Mouse (Mus musculus): ENCODE measurements at regions not wholly inside any gene's neighbourhood (a gene's known extent, or its start where the extent isn't known, plus 50 kb on each side); places are given as distances from the start of the nearest gene placed in this dataset.

DNA sequence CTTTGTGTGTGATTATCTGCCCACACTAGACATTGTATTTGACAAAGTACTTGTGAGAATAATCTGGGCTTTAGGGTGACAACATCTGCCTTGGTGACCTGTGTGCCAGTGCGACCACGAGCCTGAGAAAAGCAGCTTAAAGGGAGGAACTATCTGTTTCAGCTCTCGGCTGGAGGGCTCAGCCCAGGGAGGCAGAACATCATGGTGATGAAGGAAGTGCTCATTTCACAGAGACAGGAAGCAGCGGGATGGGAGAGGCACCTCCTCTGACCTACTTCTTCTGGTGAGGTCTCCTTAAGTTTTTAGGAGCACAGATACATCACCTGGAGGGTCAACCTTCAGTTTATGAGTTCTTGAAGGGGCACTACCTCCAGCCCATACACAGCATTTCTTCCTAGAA, 89.8 kb downstream of the Kif26a start:
- no peak for DNase-seq

DNA sequence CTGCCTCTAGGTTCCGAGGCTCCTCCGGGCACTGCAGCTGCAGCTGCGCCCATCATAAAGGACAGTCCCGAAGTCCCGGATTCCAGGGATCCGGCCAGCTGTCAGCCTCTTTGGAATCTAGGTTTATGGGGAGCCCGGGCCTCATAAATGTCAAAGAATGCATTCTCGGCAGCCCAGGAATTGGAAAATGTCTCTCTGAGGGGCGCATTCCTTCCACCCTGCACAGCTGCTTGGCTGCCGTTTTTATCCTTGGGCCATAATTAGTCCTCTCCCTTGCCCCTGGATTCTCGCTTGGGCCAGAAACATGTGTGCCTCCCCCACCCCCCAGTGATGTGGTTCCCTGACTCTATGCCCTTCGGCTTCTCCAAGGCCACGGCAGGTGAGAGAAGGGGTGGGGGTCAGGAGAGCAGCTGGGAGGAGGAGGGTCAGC, 91.1 kb downstream of the Kif26a start:
- DNase-seq, result no peak

DNA sequence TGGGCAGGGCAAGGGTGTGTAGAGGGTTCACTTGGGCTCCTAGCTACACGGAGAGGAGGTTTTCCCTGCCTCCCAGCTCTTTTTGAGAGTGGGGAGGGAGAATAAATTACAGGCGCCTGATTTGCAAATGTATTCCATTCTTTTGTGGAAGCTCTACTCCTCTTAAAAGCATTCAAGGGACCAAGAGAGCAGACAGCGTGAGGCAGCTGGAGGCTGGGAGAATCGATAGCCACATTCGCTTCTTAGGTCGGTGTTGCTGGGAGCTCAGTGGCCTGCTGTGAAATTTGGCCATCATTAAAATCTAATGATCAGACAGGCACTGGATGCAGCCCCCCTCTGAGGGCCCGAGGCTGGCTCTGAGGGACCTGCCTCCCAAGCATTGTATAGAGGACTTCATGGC, 92.8 kb downstream of the Kif26a start:
- DNase-seq, result no peak

DNA sequence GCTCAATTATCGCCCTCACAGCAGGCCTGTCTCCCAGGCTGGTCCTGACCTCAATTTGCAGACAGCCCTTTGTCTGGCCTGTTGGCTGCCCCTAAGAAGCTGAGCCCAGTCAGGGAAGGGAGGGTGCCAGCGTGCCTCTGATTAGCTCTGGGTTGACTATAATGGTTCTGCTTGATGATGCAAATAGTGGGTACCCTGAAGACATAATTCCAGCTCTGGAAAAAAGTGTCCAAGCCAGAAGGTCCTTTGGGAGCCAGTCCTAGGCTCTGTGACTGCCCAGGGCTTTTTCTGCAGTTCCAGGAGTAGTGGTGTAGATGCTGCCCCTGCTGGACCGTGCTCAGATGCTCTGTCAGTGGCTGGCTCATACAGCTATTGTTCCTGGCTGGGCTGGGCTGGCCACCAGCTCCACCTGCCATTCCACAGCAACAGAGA, 95.7 kb downstream of the Kif26a start:
- no peak for DNase-seq

DNA sequence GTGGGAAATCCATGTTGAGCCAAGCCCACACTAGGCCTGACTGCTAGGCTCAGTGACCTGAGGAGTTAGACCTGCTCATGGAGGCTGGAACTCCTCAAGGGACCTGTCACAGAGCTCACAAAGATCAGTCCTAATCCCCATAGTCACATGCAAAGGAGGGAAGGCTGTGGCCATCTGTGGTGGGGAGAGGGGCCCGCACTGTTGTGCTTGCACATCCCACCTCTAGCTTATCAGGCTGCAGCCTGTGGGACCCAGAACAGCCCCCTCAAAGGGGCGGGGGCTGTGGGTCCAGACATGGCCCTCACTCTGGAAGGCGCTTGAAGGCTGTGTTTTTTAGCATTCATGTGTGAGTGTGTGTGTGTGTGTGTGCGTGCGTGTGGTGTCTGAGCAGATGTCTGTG, 97.2 kb downstream of the Kif26a start:
- DNase-seq, result no peak

DNA sequence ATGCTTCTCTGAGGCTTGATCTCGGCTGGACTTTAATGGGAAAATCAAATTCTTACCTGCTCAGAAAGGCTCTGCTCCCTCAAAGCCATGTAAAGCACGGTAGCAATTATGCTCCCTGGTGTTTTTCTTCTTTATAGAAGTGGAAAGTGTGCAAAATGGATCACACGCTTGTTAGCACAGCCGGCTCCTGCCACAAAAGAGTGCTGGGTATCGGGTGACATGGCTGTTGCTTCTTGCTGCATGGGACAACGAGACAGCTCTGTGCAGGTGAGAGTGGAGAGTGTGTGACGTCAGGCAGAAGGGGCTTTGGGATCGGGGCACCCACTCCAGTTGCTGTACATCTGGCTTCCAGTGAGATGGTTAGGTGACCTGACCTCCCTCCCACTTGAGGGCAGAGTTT, 104.9 kb downstream of the Kif26a start:
- no peak for DNase-seq

DNA sequence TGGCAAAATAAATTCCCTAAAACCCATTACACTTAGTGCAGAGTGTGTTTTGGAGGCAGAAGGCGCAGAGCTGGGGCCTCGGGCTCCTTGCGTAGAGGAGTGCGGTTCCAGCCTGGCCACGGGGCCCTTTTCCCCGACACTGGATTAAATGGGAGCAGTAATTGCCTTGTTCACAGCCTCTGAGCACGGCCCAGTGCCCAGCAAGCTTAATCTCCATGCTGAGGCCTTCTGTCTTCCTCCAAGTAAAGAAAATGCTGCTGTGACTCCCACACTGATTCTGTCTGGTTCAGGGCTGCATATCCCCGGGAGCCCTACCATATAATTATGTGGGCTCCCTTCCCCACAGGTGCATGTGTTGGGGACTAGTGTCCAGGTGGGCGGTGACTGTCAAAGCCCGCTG, 107.5 kb downstream of the Kif26a start:
- no peak for DNase-seq

DNA sequence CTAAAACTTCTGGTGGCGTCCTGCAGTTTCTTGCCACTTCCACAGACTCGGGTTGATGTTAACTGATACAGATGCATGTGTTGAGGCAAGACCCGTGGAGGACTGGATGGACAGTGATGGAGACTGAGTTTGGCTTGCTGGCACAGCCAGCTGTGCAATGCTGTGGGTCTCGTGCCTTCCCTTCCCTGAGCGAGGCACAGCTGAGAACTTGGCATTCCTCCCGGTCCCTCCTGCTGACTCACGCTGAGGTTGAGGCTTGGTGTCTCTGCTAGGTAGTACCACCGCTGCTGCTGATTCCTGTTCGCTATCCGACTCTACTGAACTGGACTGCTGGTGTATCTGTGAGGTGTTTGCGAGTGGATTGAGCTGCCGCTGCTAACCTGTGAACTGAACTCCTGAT, 109.2 kb downstream of the Kif26a start:
- peak; percentile 53 for DNase-seq

DNA sequence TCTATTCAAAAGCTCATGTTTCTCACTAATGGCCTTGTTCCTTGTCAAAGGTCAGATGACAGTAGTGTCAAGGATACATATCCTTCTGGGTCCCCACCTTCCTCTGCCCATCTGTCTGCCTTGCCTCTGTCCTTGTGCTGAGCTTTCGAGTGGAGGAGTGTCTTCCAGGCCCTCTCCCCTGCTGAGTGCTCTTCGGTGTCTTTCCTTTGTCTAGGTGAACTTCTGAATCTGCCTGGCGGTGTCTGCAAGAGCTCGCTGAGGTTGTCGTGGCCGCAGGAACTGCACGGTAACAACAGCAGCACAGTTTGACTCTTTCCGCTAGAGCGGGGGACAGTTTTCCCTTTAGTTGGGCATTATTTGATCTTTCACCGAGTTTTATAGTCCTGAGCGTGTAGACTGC, 111.7 kb downstream of the Kif26a start:
- no peak for DNase-seq

DNA sequence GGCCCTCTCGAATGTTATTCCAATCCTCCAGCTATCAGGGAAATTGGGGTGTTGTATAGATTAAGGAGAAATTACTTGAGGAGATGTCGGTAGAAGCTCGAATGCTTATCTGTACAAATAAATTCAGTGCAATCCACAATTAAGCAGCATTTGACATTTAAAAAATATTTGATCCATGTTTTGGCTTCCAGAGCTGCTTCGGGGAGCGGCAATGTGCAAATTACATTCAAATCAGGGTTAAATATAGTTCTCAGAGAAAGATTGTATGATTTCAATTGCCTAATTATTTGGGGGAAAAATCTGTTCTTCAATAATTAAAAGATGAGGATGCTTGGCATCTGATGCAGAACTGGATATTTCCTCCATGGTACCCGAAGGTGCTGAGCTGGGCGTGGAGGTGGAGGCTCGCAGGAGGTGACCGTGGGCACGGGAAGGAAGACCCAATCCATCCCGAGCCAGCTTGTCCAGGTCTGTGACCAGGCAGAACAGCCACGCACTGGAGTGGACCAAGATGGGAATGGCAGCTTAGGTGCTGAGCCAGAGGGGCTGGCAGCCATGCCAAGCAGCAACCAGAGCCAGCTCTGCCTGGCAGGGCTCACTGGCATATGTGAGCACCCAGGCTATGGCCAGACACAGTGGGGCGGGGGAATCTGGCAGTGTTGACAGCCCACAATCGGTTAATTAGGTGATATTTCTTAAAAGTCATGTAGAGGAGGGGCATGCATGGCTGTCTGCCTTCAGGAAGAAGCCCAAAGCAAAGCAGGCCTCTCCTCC, 117.5 kb downstream of the Kif26a start:
- DNase-seq, result no peak

DNA sequence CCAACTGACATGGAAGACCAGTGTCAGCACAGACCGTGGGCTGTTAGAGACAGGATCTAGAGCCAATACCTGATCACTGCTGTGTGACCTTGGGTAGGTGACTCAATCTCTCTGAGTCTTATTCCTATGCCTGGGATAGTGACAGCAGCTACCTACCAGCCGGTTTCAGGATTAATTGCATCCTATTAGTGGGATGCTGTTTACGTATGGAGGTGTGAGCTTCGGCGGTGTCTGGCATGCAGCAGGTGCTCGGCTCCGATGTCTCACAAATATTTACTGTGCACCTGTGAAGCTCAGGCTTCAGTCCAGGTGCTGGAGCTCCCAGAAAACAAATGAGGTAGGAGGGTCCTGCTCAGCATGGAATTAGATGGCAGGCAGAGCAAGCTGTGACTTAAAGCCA, 118.2 kb downstream of the Kif26a start:
- DNase-seq, result no peak

DNA sequence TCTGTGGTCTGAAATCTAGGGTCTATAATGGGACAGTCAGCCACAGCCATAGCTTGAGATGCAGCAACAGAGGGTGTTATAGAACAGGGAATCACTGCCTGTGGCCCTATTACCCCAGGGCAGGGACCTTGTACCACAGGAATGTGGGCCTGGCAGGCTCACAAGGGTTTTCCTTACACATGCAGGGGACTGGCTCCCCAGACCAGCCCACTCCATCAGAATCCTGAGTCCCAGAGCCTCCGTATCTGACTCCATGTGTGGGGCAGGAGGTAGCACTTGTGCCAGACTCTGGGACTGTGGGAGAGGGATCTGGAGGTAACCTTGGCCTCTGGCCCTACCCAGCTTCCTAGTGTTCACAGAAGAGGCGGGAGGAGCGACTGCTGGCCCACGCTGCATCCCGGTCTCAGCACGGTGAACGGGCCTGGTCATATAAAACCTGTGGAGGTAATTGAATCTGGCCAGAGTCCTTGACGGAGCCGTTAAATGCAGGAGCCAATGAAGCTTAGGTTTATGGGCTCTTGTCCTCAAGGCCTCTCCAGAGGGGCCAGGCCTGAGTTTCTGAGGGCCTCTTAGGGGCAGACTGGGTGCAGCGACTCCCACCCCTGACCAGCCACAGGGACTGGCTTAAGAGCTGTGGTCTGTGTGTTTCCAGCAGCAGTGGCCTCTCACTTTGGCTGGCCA, 119.4 kb downstream of the Kif26a start:
- no peak for DNase-seq

DNA sequence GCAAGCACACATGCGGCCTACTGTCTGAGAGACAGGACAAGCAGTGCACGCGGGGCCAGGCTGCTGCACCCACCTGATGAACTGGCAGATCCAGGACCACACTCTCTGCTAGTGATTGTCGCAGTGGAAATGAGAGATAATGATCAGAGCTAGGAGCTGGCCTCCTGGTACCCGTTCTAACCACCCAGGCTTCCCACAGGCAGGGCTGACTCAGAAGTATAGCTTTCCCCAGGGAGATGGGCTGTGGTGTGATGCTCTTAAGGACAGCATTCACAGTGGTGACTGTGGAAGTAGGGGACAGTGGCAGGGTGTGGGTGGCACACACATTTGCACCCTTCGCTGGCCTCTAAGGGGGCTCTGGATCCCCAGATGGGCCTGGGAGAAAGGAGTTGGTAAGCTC, 128.0 kb downstream of the Kif26a start:
- no peak for DNase-seq

DNA sequence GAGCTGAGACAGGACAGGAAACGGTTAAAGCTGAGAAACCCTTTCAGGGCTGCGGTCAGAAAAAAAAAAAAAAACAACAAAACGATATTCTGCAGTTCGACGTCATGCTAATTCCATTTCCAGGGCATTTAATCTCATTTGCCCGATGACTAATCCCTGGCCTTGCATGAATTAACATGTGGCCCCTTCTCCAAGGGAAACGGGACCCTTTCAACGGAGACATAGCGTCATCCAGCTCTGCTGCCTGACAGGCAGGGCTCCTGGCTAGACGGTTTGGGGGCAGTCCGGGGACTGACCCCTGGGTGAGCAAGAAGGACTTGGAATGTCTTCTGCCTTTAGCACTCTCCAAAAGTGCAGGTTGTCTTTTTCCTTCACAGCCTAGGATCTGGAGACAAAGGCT, 128.7 kb downstream of the Kif26a start:
- peak; percentile 45 for DNase-seq

DNA sequence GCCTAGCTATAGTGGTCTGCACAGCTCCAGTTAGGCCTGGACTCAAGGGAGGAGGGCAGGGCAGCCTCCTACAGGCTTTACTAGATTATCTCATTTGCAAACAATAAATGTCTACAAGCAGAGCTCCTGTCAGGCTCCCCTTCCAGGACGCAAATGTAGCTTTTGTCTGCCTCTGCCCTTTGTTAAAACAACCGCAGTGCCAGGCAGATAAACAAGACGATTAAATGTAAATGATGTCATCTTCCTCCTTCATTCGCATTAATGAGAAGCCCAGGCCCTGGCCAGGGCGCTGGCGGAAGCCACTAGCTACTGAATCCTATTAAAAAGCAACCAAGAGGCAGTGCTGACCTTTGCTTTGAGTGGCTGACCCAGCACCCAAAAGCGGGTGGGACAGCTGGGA, 130.6 kb downstream of the Kif26a start:
- DNase-seq, result no peak

DNA sequence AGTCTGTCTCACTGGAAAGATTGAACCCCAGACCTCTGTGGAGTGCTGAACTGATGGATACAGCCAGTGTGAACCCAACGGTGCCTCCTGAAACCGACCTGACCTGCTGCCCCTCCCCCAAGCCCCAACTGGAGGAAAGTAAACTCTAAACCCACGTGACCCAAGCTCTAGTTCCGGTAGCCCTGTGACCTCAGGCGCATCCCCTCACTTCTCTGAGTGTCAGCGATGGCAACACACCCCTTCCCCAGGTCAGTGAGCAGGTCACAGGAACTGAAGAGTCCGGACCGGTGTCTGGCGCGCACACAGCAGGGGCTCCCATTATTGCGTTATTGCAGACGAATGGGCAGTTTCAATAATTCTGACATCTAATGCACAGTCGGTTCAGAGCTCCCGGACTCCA, 131.5 kb downstream of the Kif26a start:
- DNase-seq, result no peak

DNA sequence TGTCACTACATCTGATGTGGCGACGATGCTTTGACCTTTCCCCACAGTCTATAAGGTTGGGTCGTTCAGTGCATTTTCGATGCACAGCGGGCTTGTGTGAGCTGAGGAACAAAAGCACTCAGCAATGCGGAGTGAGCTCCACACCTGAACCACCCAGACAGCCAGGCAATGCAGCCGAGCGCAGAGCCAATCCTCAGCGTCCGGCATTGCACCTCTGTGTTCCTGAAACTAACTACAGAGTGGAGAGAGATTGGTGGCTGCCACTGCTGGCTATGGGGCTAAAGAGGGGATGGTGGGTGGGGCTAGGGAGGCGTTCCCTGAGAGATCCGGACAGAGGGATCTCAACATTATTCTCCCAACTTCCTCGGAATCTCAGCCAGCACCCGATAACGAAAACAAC, 139.1 kb downstream of the Kif26a start:
- no peak for DNase-seq

DNA sequence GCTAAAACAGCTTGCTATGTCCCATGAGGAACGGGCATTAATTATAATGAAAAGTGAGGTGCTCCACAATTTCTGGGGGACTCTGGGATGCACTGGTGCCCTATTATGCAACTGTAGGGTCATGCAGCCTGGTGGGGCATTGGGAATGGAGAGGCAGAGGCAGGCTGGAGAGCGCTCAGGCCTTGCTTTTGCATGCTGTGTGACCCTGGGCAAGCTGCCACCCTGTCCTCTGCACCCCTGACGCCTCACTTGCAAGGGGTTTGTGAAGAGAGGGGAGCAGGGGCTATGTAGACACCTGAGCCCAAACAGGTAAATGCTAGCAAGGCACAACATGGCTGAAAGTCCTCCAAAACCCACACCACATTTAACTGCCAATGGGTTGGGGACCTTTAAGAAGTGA, 142.8 kb downstream of the Kif26a start:
- no peak for DNase-seq

DNA sequence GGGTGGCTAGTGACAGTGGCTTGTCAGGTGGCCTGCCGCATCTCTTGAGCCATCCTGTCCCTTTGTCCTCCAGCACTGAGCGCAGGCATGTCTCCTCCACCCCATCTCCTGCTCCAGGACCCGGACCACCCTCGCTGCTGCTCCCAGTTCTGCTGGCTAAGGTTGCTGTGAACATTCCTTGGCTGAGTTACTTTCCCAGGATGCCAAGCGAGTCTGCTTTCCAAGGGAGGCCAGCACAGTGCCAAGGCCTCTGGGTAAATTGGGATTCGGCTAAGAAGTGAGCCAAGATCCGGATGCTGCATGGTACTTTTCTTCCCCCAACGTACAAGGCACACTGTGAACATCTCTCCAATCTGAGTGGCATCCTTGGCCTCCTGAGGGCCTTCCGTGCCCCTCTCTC, 144.3 kb downstream of the Kif26a start:
- DNase-seq, result no peak

DNA sequence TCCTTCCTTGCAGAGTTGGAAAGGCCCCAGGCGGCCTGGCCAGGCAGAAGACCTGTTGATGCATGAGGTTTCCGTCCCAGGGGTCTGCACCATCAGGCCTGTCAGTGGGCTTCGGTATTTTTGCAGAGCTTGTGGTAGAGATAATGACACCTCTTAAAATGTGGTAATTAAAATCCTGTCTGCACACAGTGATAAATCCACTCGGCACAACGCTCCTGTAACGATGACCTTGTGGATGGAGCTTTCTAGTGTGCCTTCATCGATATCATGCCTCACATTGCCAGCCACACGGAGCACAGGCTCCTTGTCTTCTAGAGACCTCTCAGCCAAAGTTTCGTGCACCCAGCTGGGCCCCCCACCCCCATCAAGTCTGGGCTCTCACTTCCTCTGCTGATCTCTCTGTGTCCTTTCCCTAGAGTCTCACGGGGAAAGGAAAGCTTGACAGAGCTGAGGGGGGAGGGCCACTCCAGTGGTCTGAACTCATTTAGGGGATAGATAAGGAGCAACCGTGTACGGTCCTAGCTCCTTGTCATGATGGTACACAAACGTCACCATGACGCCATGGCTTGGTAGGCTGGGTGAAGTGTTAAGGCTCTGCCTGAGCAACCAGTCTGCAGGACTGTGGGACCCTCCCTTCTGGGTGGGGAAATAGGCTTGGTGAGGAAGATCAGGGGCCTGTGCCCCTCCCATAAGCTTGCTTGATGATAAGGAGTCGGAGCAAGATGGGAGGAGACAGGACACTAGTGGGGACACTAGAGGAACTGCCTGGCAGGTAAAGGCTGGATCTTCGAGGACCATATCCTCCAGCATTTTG, 145.9 kb downstream of the Kif26a start:
- DNase-seq, result no peak

DNA sequence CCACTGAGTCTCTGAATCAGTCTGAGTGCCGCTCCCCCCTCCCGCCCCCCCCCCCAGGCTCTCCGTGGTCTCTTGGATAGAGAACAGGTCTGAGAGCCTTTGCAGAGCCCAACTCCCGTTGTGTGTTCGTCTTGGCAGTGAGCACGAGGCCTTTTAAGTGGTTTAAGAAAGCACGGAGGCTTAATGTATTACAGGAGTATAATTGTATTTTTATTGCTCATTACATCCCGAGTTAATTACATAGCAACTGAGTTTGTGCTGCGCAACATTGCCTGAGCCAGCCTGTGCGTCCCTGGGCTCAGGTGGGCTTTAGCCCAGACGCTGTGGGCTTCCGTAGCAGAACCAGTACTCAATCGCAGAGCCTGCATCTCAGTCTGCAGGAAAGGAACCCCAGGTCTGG, 147.1 kb downstream of the Kif26a start:
- DNase-seq, result no peak

DNA sequence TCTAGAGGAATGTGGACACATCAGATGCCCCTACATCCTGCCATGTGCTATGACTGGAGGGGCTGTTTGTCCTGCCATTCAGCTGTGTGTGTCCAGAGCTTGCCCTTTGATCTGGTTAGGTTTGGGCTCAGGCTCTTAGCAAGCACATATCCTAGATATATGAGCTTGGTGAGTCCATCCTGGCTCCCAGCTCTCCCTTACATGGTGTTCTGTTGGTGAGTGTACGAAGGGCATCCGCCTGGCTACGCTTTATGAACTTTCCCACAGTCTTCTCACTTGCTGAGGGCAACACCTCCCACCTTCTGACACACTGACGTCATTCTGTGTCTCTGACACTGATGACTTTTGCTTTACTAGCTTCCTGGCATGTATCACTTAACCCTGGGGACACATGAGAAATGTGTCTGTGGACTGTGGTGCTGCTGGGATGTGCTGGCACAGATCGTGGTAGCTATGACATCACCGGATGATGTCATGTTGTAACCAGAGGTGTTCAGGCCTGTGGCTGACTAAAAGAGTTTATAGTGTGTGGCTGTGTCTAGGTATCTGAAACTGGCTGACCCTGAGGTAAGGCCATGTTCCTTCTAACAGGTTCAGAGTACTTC, 149.4 kb downstream of the Kif26a start:
- DNase-seq, result no peak

DNA sequence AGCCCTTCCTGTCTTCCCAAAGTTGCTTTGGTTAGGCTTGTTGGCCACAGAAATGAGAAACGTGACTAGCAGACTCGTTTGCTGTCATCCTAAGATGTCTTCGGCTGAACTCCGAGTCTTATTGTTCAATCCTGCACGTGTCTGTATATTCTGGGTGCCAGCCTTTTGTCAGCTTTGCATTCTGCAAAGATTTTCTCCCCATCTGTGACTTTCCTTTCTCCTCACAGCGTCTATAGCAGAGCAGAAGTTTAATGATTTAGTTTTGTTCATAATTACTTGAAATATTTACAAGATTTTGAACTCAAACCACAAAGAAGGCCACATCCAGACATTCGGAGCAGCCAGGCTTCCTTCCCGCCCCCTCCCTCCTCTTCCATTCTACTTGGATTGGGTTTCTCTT, 152.5 kb downstream of the Kif26a start:
- DNase-seq, result no peak

Data from adrenal gland, adult 8-10 months (tissue).